Mouse (Mus musculus) heart, embryonic 14.5 days (tissue): ENCODE data around the gene Blcap. TPM values are rescaled to one million over a fixed set of nuclear protein-coding genes. Genes with fewer than 3 reads are reported as not detected.

Source experiments
- ATAC-seq: fragments of 200-750 bp; cut with Nextera tagmentation; 2 replicates; pipeline ENCODE4 v1.8.0; 2017; ENCODE audit warnings: low read depth, moderate TSS enrichment; ENCODE audit not compliant: insufficient number of reproducible peaks, insufficient read depth, low FRiP score
- H3K27ac ChIP-seq, 2 experiments: fragments of 200-500 bp in 1 of 2; fragments of 300-500 bp in 1 of 2; sonication (generic) in 1 of 2; replicated peaks in 1 of 2; 2 replicates each; pipeline ENCODE4 v1.5.1; 2012 to 2014; ENCODE audit warnings: low read depth in 2 of 2, low read length in 2 of 2, control low read depth in 1 of 2, mild to moderate bottlenecking in 1 of 2, mixed read lengths in 1 of 2; ENCODE audit not compliant: control insufficient read depth in 1 of 2, insufficient read depth in 1 of 2
- H3K27me3 ChIP-seq: fragments of 300-500 bp; sonication (generic); 2 replicates; pipeline ENCODE4 v1.6.1; 2014; ENCODE audit warnings: mild to moderate bottlenecking, low read length, control low read depth; ENCODE audit not compliant: control insufficient read depth, insufficient read depth
- H3K36me3 ChIP-seq: fragments of 300-500 bp; sonication (generic); 2 replicates; pipeline ENCODE4 v1.6.1; 2014; ENCODE audit warnings: mild to moderate bottlenecking, control low read depth, low read length, mixed read lengths; ENCODE audit not compliant: control insufficient read depth, insufficient read depth
- H3K4me1 ChIP-seq, 2 experiments: fragments of 200-500 bp in 1 of 2; fragments of 300-500 bp in 1 of 2; sonication (generic) in 1 of 2; 2 replicates each; pipeline ENCODE4 v1.6.1; 2012 to 2014; ENCODE audit warnings: low read length in 2 of 2, control low read depth in 1 of 2, mixed read lengths in 1 of 2; ENCODE audit not compliant: control insufficient read depth in 2 of 2, insufficient read depth in 2 of 2
- H3K4me2 ChIP-seq: fragments of 300-500 bp; sonication (generic); 2 replicates; pipeline ENCODE4 v1.6.1; 2014; ENCODE audit warnings: mild to moderate bottlenecking, low read length
- H3K4me3 ChIP-seq, 2 experiments: fragments of 200-500 bp in 1 of 2; fragments of 300-500 bp in 1 of 2; sonication (generic) in 1 of 2; 2 replicates each; pipeline ENCODE4 v1.5.1; 2012 to 2014; ENCODE audit warnings: low read length in 2 of 2, mild to moderate bottlenecking in 2 of 2, control low read depth in 1 of 2, low read depth in 1 of 2, moderate library complexity in 1 of 2; ENCODE audit not compliant: control insufficient read depth in 1 of 2, insufficient read depth in 1 of 2
- H3K9ac ChIP-seq: fragments of 300-500 bp; sonication (generic); 2 replicates; pipeline ENCODE4 v1.6.1; 2014; ENCODE audit warnings: mild to moderate bottlenecking, low read length
- H3K9me3 ChIP-seq: fragments of 300-500 bp; sonication (generic); 2 replicates; pipeline ENCODE4 v1.6.1; 2016; ENCODE audit warnings: low read length, control low read depth; ENCODE audit not compliant: control insufficient read depth
- WGBS: fragments of 180-500 bp; shearing (Covaris S2); extraction: QIAGEN DNeasy Blood & Tissue Kit; methylation state at CpG from one replicate; pipeline ENCODE4 v1.1.7; 2014; 5-methylcytosine and 5-hydroxymethylcytosine counted together
- polyA plus RNA-seq: library from polyadenylated mRNA; unstranded; fragments of >200 nt; fragmentation: Nextera tagmentation; extraction: Ambion mirVana; gene quantifications from 2 replicates; pipeline ENCODE4 v1.2.1, GENCODE M21; 2014

Blcap gene
- polyA plus RNA-seq, 1 experiment from 2014 or later: 41.0 TPM

DNA sequence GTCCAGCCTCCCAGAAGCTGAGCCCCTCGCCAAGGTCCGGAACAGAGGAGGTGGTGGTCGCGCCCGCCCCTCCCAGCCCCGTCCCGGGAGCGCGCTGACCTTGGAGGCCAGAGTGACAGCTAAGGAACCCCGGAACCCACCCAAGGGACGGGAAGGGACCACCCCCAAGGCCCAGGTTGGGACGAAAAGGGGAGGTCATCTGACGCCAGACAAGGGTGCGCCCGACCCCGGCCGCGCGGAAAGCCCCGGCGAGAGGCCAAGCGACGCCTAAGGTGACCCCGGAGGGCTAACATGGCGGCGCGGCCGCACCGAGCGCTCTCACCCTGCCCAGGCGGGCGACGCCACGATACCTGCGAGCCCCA is 5.2 kb downstream of the Blcap start:
- Histone ChIP-seq H3K9me3 (peaks cover 13% of the 10 kb centered on the region), H3K27me3 (no peaks in the 10 kb centered on the region), H3K4me3 (peak overlapping the region; percentile 74 to 98), H3K4me2 (peak overlapping the region; percentile 91), H3K27ac (peak overlapping the region; percentile 84 to 92), H3K9ac (peak overlapping the region; percentile 97), H3K4me1 (peaks cover 2 to 17% of the 10 kb centered on the region in 2 experiments; a peak in 3 of 4 replicates), H3K36me3 (peaks cover 19% of the 10 kb centered on the region)
- under 1% methylated on average over 35 of the region's 35 CpGs for WGBS
- ATAC-seq: no peak; the same call in 1 of the 2 replicates

DNA sequence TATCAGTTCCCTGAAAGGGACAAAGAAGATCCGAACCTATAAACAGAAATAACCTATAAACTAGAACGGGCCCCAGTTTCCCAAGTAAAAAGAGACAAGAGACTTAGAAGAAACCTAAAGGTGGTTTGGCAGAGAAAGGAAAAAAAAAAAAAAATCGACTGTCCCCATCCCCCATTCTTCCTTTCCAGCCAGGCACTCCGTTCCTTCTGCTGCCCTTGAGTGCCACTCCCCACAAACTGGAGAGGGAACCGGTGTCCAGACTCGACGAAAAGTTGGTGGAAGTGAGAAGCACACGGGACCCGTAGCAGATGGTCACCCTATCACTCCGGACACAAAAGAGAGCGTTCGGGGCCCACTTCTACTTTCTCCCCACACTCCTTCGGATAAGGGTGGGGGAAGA is 5.6 kb downstream of the Blcap start:
- Histone ChIP-seq H3K9me3 (peaks cover 15% of the 10 kb centered on the region), H3K4me1 (peaks cover 2 to 17% of the 10 kb centered on the region in 2 experiments; a peak in 3 of 4 replicates), H3K36me3 (peaks cover 19% of the 10 kb centered on the region), H3K9ac (peak overlapping the region; percentile 97), H3K4me3 (peak overlapping the region; percentile 74 to 98), H3K27ac (peak overlapping the region; percentile 65 to 84), H3K4me2 (peak overlapping the region; percentile 91), H3K27me3 (no peaks in the 10 kb centered on the region)
- 3% methylated on average over 13 of the region's 13 CpGs for WGBS
- ATAC-seq: no peak

DNA sequence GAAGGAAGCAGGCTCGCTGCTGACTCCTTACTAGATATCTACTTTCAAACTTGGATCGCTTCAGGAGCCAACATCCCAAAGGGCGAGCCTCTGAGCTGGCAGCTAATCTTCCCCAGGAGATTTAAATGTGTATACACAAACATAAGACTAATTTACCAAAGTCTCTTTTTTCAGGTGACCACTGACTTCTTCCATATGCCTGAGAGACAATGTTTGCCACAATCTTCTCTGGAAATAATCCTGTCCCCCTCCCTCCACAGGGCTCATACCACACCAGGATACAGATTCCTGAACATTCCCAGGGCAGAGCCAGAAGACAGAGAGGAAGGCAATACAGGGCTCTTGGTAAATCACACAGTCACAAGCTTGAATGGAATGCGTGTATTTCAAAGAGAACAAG is 6.4 kb downstream of the Blcap start:
- peak overlapping the region in 1 of 2 experiments; percentile 98; a peak in 2 of 4 replicates for H3K4me3 ChIP-seq
- peaks cover 22% of the 10 kb centered on the region for H3K9me3 ChIP-seq
- no peak overlapping the region for H3K27ac ChIP-seq
- no peak for ATAC-seq
- peaks cover 2 to 17% of the 10 kb centered on the region in 2 experiments; a peak in 3 of 4 replicates for H3K4me1 ChIP-seq
- H3K27me3 ChIP-seq: no peaks in the 10 kb centered on the region
- 77% methylated on average over 4 of the region's 4 CpGs for WGBS
- H3K4me2 ChIP-seq: peak overlapping the region; percentile 91
- H3K9ac ChIP-seq: peak overlapping the region; percentile 97
- peaks cover 19% of the 10 kb centered on the region for H3K36me3 ChIP-seq

GRCm38 (mm10) chr2:157563031-157563430 is 8.0 kb downstream of the Blcap start:
- 64% methylated on average over 2 of the region's 2 CpGs for WGBS
- Histone ChIP-seq H3K9me3 (peaks cover 35% of the 10 kb centered on the region), H3K27ac (no peak overlapping the region), H3K4me3 (no peak overlapping the region), H3K36me3 (peaks cover 21% of the 10 kb centered on the region), H3K27me3 (no peaks in the 10 kb centered on the region), H3K4me2 (no peak overlapping the region), H3K4me1 (peaks cover 2 to 17% of the 10 kb centered on the region in 2 experiments; a peak in 3 of 4 replicates), H3K9ac (no peak overlapping the region)
- ATAC-seq: no peak

DNA sequence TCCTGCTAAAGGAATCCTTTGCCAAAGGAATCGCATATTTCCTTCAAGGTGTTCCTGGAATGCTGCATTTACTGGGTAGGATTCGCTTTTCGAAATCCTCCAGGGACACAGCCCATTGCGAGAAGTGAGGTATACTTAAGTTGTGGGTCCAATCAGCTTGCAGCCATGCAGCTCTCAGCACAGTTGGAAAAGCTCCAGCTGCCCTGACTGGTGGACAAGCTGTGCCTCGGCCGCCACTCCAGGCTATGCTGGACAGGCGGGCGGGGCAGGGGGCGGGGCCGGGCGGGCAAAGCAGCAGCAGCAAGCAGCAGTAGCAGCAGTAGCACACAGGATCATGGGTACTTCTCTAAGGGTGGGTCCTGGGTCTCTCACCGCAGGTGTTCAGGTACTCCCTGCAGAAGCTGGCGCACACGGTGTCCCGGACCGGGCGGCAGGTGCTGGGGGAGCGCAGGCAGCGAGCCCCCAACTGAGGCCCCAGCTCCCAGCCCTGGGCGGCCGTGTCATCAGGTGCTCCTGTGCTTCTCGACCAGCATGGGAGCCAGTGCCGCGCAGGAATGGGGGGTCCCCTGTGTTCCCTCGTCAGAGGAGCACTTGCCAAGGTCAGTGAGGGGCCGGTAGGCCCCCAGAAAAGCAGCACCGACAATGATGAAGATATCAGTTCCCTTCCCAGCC is 9.8 kb downstream of the Blcap start:
- WGBS: 46% methylated on average over 27 of the region's 27 CpGs
- ATAC-seq: peak; percentile 58
- Histone ChIP-seq H3K9ac (peak overlapping the region; percentile 34; the same call in 1 of the 2 replicates), H3K9me3 (peaks cover 35% of the 10 kb centered on the region), H3K4me1 (peaks cover 0 to 8% of the 10 kb centered on the region in 2 experiments; a peak in 3 of 4 replicates), H3K4me3 (peak overlapping the region; percentile 40 to 49), H3K27ac (no peak overlapping the region), H3K36me3 (peaks cover 38% of the 10 kb centered on the region), H3K27me3 (no peaks in the 10 kb centered on the region), H3K4me2 (peak overlapping the region; percentile 85)

DNA sequence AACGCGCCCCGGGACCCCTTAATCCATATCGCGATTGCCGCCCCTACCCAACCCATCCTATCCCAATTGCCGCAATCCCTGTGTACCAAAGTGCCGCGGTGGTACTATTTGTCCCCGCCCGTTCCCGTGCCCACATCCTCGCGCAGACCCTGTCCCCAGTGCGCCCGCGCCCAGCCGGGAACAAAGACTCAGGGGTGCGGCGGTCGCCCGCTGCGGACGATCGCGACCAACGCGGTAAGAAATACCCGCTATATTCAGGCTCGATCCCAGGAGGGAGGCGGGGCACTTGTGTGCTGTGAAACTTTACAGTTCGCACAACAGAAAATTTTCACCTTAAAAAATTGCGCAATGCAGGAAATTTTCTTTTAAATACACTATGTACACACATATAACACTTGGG is 10.8 kb downstream of the Blcap start:
- Histone ChIP-seq H3K27me3 (no peaks in the 10 kb centered on the region), H3K9me3 (peaks cover 35% of the 10 kb centered on the region), H3K9ac (peak overlapping the region; percentile 70), H3K4me3 (peak overlapping the region; percentile 49 to 55), H3K4me2 (peak overlapping the region; percentile 85), H3K36me3 (peaks cover 40% of the 10 kb centered on the region), H3K27ac (no peak overlapping the region), H3K4me1 (peaks cover 0 to 16% of the 10 kb centered on the region in 2 experiments; a peak in 3 of 4 replicates)
- no peak for ATAC-seq
- 54% methylated on average over 33 of the region's 33 CpGs for WGBS

GRCm38 (mm10) chr2:157559858-157560257 is 11.2 kb downstream of the Blcap start, which contains the start of gene Nnat:
Gene Nnat (plus strand): TSS chr2:157560078.
- peaks cover 40% of the 10 kb centered on the region for H3K36me3 ChIP-seq
- H3K27ac ChIP-seq: no peak within 1 kb of the TSS
- H3K9me3 ChIP-seq: peaks cover 35% of the 10 kb centered on the region
- peak within 1 kb of the TSS; percentile 49 to 55 for H3K4me3 ChIP-seq
- peak within 1 kb of the TSS; percentile 85 for H3K4me2 ChIP-seq
- WGBS: 63% methylated on average over 27 of the region's 27 CpGs
- H3K9ac ChIP-seq: peak within 1 kb of the TSS; percentile 70
- peaks cover 3 to 16% of the 10 kb centered on the region in 2 experiments for H3K4me1 ChIP-seq
- no peaks in the 10 kb centered on the region for H3K27me3 ChIP-seq
- ATAC-seq: peak; percentile 18; the same call in 1 of the 2 replicates
